Mouse (Mus musculus) embryonic fibroblast, embryonic 13.5 days (primary cell): ENCODE data around the gene Nemf. TPM values are rescaled to one million over a fixed set of nuclear protein-coding genes. Genes with fewer than 3 reads are reported as not detected.

Source experiments
- H3K27ac ChIP-seq: 2 replicates; pipeline ENCODE4 v1.5.1; 2012; ENCODE audit warnings: low read length, control low read depth, inconsistent platforms; ENCODE audit not compliant: insufficient read depth
- H3K4me1 ChIP-seq: 2 replicates; pipeline ENCODE4 v1.6.1; 2011; ENCODE audit warnings: low read length; ENCODE audit not compliant: control insufficient read depth, insufficient read depth
- H3K4me3 ChIP-seq: 2 replicates; pipeline ENCODE4 v1.5.1; 2011; ENCODE audit warnings: mild to moderate bottlenecking, control low read depth, low read length; ENCODE audit not compliant: insufficient read depth
- CTCF ChIP-seq: IDR thresholded peaks from 2 replicates; pipeline ENCODE4 v1.5.1; 2011; ENCODE audit warnings: mild to moderate bottlenecking, control low read depth, low read length, moderate library complexity, borderline replicate concordance; ENCODE audit not compliant: insufficient read depth
- POLR2A ChIP-seq: IDR thresholded peaks from 2 replicates; pipeline ENCODE4 v1.6.1; 2011; ENCODE audit warnings: low read depth, mild to moderate bottlenecking, control low read depth, low read length, moderate library complexity
- polyA plus RNA-seq: library from polyadenylated mRNA; stranded (reverse); fragments of >200 nt; gene quantifications from 2 replicates; pipeline ENCODE4 v1.2.4, GENCODE M21; 2011; ENCODE audit warnings: low read depth; ENCODE audit not compliant: missing spikeins, insufficient read length

The Nemf gene
- polyA plus RNA-seq, 1 experiment: 70.2 TPM

- Histone ChIP-seq H3K27ac (no peak overlapping the region), H3K4me3 (no peak overlapping the region), H3K4me1 (no peaks in the 10 kb centered on the region; the same call in 1 of the 2 replicates)
- TF ChIP-seq CTCF: no peak
- no peak for TF ChIP-seq POLR2A
These were observed 24.8 kb downstream of the Nemf start for GRCm38 (mm10) chr12:69332147-69332546.

- TF ChIP-seq CTCF (no peak), POLR2A (no peak)
- Histone ChIP-seq H3K4me1 (no peaks in the 10 kb centered on the region; the same call in 1 of the 2 replicates), H3K4me3 (no peak overlapping the region), H3K27ac (peak overlapping the region; percentile 52; the same call in 1 of the 2 replicates)
These were observed 25.8 kb downstream of the Nemf start for GRCm38 (mm10) chr12:69331187-69331586.

- Histone ChIP-seq H3K27ac (no peak overlapping the region), H3K4me3 (no peak overlapping the region), H3K4me1 (no peaks in the 10 kb centered on the region)
- no peak for TF ChIP-seq CTCF
These were observed 38.5 kb downstream of the Nemf start for GRCm38 (mm10) chr12:69318431-69318830.

GRCm38 (mm10) chr12:69309659-69310058, 47.3 kb downstream of the Nemf start:
- TF ChIP-seq POLR2A (no peak), CTCF (no peak)
- no peaks in the 10 kb centered on the region for H3K4me1 ChIP-seq
- no peak overlapping the region for H3K27ac ChIP-seq
- H3K4me3 ChIP-seq: no peak overlapping the region

- no peak for TF ChIP-seq CTCF
- no peak for TF ChIP-seq POLR2A
- no peak overlapping the region for H3K27ac ChIP-seq
- H3K4me1 ChIP-seq: no peaks in the 10 kb centered on the region
These were observed 50.6 kb downstream of the Nemf start for GRCm38 (mm10) chr12:69306333-69306732.

GRCm38 (mm10) chr12:69304051-69304450, 52.9 kb downstream of the Nemf start:
- no peak overlapping the region for H3K4me3 ChIP-seq
- no peak for TF ChIP-seq POLR2A
- TF ChIP-seq CTCF: no peak
- H3K4me1 ChIP-seq: no peaks in the 10 kb centered on the region
- H3K27ac ChIP-seq: no peak overlapping the region

More at GRCm38 (mm10) chr12:69306333-69306732, 50.6 kb downstream of the Nemf start:
- no peak overlapping the region for H3K4me3 ChIP-seq

GRCm38 (mm10) chr12:69302171-69302570, 54.8 kb downstream of the Nemf start:
- no peaks in the 10 kb centered on the region for H3K4me1 ChIP-seq
- no peak for TF ChIP-seq CTCF
- no peak for TF ChIP-seq POLR2A
- no peak overlapping the region for H3K4me3 ChIP-seq
- no peak overlapping the region for H3K27ac ChIP-seq

GRCm38 (mm10) chr12:69300391-69300790, 56.6 kb downstream of the Nemf start:
- Histone ChIP-seq H3K27ac (no peak overlapping the region), H3K4me1 (0 out of 2 replicates have a peak, but pooled peaks cover 4% of the 10 kb centered on the region), H3K4me3 (no peak overlapping the region)
- no peak for TF ChIP-seq CTCF
- TF ChIP-seq POLR2A: no peak

- H3K4me1 ChIP-seq: 0 out of 2 replicates have a peak, but pooled peaks cover 4% of the 10 kb centered on the region
- TF ChIP-seq CTCF (no peak), POLR2A (no peak)
- no peak overlapping the region for H3K4me3 ChIP-seq
- H3K27ac ChIP-seq: no peak overlapping the region
These were observed 57.1 kb downstream of the Nemf start for GRCm38 (mm10) chr12:69299831-69300230.

- TF ChIP-seq CTCF (no peak), POLR2A (no peak)
- H3K4me3 ChIP-seq: no peak overlapping the region
- 0 out of 2 replicates have a peak, but pooled peaks cover 4% of the 10 kb centered on the region for H3K4me1 ChIP-seq
- H3K27ac ChIP-seq: no peak overlapping the region
These were observed 57.7 kb downstream of the Nemf start for GRCm38 (mm10) chr12:69299231-69299630.
